Mouse (Mus musculus): ENCODE measurements around the gene Eng. TPM values are rescaled to one million over a fixed set of nuclear protein-coding genes. Genes with fewer than 3 reads are reported as not detected.
A peak's percentile ranks its signal among the peaks of the same experiment; 100 is the strongest.

The Eng gene
- total RNA-seq, 1 experiment from 2014 or later: 24.0 TPM

DNA sequence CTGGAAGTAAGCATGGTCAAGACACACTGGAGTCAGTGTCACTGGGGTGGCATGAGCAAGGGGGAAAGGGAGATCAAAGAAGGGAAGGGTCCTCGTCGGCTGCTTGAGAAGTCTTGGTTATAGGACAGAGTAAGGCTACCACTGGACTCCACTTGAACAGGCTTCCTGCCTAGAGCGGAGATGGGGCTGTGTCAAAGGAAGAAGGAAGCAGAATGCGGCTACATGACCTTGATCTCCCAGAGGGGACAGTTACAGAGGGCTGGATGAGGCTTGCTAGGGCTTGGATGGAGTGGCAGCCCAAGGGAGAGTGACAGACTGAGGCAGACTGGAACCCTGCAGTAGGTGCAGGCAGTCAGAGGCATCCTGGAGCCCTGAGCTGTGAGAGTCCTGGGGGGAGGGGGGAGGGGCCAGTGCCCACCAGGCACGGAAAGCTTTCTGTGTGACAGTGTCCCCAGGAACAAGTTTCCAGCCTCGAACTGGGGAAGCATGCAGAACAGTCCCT, 5.8 kb upstream of the Eng start:
- no peak for ATAC-seq (replicated peaks; ENCODE audit: low read depth, poor library complexity, severe bottlenecking)

DNA sequence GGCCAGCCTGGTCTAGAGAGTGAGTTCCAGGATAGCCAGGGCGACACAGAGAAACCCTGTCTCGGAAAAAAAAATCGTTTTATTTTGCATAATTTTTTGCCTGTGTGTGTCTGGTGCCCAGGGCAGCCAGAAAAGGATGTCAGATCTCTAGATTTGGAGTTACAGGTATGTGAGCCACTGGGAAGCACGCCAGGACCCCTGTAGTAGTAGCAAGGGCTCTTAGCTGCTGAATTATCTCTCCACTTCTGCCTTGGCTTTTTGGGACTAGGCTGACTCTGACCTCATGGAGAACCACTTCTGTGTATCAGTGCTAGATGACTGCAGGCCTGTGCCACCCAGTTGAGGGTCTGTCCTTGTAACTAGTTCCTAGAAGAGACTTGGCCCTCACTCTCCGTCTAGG, 4.6 kb upstream of the Eng start:
- no peak for ATAC-seq (replicated peaks; ENCODE audit: low read depth, poor library complexity, severe bottlenecking)

- ATAC-seq (replicated peaks; ENCODE audit: low read depth, poor library complexity, severe bottlenecking): no peak
These were observed 3.6 kb upstream of the Eng start for GRCm38 (mm10) chr2:32642813-32643212.

DNA sequence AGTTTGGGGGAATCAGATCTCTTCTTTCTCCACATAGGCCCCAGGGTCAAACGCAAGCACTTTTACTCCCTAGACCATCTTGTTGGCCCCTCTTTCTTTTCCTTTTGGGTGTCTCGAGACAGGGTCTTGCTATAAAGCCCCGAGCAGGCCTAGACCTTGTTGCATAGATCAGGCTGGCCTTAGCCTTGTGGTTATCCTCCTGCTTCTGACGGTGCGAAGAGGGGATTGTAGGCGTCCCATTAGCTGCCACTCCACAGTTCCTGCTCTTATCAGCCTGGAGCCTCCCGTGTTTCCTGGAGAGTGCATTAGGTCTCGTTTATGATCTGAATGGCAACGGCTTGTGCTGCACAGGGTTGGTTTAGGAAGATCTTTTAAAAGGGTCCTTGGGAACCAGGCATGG, 2.3 kb upstream of the Eng start:
- no peak for ATAC-seq (replicated peaks; ENCODE audit: low read depth, poor library complexity, severe bottlenecking)

GRCm38 (mm10) chr2:32644799-32645475, 1.5 kb upstream of the Eng start:
- no peak for ATAC-seq (replicated peaks; ENCODE audit: low read depth, poor library complexity, severe bottlenecking)

DNA sequence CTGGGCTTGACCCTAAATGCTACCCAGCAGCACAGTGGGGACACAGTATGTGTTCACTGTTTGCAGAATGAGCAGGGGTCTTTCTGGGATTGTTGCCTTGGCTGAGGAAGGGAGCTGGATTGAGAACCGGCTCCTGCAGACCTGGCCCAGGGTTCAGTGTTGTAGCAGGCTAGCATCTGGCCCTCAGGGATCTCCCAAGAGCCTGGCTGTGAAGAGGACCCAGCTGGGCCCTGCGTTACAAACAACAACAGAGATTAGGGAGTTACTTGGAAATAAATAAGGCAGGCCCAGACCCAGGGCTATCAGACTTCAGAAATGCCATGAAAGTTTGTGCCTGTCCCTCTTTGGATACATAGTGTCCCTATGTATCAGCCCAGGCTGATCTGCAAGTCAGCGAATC, 748 bp upstream of the Eng start:
- no peak for ATAC-seq (replicated peaks; ENCODE audit: low read depth, poor library complexity, severe bottlenecking)

GRCm38 (mm10) chr2:32647366-32647765, 971 bp downstream of the Eng start:
- ATAC-seq (replicated peaks; ENCODE audit: low read depth, poor library complexity, severe bottlenecking): no peak

GRCm38 (mm10) chr2:32653764-32654163, 7.4 kb downstream of the Eng start:
- ATAC-seq (replicated peaks; ENCODE audit: low read depth, poor library complexity, severe bottlenecking): no peak

- ATAC-seq (replicated peaks; ENCODE audit: low read depth, poor library complexity, severe bottlenecking): peak; percentile 64
These were observed 8.5 kb downstream of the Eng start for GRCm38 (mm10) chr2:32654743-32655393.

- ATAC-seq (replicated peaks; ENCODE audit: low read depth, poor library complexity, severe bottlenecking): no peak
These were observed 9.0 kb downstream of the Eng start for GRCm38 (mm10) chr2:32655394-32655744.

GRCm38 (mm10) chr2:32655826-32656225, 9.4 kb downstream of the Eng start:
- no peak for ATAC-seq (replicated peaks; ENCODE audit: low read depth, poor library complexity, severe bottlenecking)

DNA sequence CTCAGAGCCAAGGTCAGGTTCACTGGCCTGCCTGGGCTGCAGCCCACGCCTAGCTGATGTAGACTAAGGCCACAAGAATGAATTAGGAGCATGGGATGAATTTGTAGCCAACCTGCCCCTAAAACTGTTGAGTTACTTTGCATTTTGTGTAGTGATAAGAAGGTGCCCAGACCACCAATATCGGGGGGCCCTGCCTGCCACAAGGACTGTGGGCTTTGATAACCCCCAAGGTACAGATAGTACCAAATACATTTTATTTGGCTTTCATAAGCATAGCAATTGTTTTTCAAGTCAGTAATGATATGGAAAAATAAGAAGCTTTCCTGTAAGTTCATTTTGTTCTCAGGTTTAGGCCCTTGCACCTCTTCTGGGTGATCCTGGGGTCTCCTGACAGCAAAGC, 12.5 kb downstream of the Eng start:
- ATAC-seq (replicated peaks; ENCODE audit: low read depth, poor library complexity, severe bottlenecking): peak; percentile 41

- ATAC-seq (replicated peaks; ENCODE audit: low read depth, poor library complexity, severe bottlenecking): no peak
These were observed 15.2 kb downstream of the Eng start for GRCm38 (mm10) chr2:32661509-32662107.

- no peak for ATAC-seq (replicated peaks; ENCODE audit: low read depth, poor library complexity, severe bottlenecking)
These were observed 15.9 kb downstream of the Eng start for GRCm38 (mm10) chr2:32662291-32662690.

DNA sequence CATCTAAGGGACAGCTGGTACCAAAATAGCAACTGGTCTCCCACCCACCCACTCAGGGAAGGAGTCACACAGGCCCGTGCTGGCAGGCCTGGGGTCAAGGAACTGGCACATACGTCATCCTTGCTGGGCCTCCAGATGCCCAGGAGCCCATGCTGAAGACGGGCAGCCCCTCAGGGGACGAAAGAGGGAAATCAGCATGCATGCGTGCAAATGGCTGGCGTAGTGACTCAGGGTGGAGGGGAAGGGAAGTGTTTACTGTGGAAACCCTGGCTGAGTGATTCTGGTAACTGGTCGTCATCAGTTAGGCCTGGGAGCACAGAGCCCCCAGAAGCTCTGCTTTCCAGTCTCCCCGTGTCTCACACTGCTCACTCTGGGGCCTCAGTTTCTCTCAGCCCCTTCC, 18.9 kb downstream of the Eng start:
- no peak for ATAC-seq (replicated peaks; ENCODE audit: low read depth, poor library complexity, severe bottlenecking)

GRCm38 (mm10) chr2:32665853-32666252, 19.5 kb downstream of the Eng start:
- no peak for ATAC-seq (replicated peaks; ENCODE audit: low read depth, poor library complexity, severe bottlenecking)

- no peak for ATAC-seq (replicated peaks; ENCODE audit: low read depth, poor library complexity, severe bottlenecking)
These were observed 21.4 kb downstream of the Eng start for GRCm38 (mm10) chr2:32667775-32668174.

DNA sequence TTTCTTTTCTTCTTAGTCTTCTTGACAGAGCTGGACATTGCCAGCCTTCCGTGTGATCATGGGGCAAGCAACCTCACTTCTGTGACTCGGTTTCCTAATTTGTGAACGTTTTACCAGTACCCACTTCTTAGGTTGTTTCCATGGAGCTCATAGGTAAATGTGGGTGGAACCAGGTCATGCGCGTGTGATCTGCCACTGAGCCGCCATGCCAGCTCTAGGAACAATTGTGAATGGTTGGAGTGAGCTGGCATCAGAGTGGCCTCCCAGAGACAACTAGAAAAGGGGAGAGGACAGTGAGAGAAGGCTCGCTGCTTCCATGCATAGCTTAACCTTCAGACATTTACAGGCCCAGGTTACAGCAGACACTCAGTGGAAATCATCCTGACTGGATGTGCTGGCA, 21.8 kb downstream of the Eng start:
- no peak for ATAC-seq (replicated peaks; ENCODE audit: low read depth, poor library complexity, severe bottlenecking)

DNA sequence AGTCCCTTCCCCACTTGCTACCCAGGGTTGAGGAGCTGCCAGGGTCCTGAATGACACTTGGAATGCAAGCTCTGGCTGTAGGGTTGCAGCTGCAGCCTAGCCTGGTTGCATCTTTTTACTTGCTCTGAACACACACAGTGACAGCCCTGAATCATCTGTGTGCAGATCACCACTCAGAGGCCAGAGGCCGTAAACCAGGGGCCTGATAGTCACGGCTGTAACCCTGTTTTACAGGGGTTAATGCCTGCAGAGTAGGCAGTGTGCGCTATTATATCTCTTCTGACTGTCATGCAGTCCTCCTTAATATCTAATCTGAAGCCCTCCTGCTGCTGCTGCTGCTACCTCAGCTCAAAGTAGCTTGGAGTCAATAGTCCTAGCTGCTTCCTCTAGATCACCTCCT, 23.5 kb downstream of the Eng start:
- ATAC-seq (replicated peaks; ENCODE audit: low read depth, poor library complexity, severe bottlenecking): no peak

GRCm38 (mm10) chr2:32671147-32671546, 24.8 kb downstream of the Eng start:
- ATAC-seq (replicated peaks; ENCODE audit: low read depth, poor library complexity, severe bottlenecking): no peak

DNA sequence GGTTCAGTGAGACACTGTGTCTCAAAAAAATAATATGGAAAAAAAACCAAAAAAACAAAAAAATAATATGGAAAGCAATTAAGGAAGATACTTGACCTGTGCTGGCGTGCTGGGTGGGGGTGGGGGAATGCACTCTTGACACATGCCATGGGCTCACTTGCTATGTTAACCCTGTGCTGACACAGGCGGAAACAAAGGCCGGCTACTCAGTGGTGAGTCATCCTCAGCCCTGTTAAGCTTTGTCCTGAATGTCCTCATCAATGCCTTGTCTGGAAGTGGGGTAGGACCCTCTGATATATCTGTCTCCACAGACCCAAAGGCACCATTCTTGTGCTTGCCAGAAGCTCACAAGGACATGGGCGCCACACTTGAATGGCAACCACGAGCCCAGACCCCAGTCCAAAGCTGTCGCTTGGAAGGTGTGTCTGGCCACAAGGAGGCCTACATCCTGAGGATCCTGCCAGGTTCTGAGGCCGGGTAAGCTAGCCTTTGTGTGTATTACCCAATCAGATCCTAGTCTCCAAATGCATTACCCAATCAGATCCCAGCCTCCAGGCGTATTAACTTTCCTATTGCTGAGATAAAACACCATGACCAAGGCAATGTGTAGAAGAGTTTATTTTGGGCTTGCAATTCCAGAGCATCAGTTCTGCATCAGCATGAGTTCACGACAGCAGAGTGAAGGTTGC, 25.7 kb downstream of the Eng start:
- no peak for ATAC-seq (replicated peaks; ENCODE audit: low read depth, poor library complexity, severe bottlenecking)

All from common myeloid progenitor, adult 5-6 weeks (primary cell).